Mouse (Mus musculus) liver, embryonic 14.5 days (tissue): Measurements from ENCODE around the gene Arhgap17.

Experiments
- CTCF ChIP-seq: IDR thresholded peaks from 2 replicates; pipeline ENCODE4 v1.5.1; 2016; ENCODE audit warnings: antibody characterized with exemption, low read depth, control low read depth
- EP300 ChIP-seq: IDR thresholded peaks from 2 replicates; pipeline ENCODE4 v1.6.1; 2016; ENCODE audit warnings: antibody characterized with exemption, low read depth

DNA sequence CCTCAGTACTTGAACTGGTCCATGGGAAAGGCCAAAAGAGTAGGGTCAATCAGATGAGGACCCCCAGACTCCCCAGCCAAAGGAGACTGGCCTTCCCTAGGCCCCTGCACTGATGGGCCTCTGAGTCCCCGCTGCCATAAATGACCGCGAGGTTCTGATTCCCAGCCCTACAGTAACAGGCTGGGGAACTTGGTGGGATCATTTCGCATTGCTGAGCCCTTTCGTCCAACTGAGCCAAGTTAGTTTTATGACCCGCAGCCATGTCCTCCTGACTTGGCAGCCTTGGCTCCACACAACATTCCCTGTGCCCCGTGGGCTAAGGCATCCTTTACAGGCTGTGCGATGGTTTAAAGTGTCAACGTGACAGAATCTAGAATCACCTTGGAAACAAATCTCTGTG is 985 bp upstream of the Arhgap17 start:
- no peak for TF ChIP-seq CTCF
- no peak for TF ChIP-seq EP300
